Mouse (Mus musculus) heart, embryonic 13.5 days (tissue): ENCODE results near the gene Dcdc2a. TPM values are rescaled to one million over a fixed set of nuclear protein-coding genes. Genes with fewer than 3 reads are reported as not detected.

ENCODE experiments used
- ATAC-seq: fragments of 200-750 bp; cut with Nextera tagmentation; 2 replicates; pipeline ENCODE4 v1.8.0; 2017; ENCODE audit warnings: moderate TSS enrichment; ENCODE audit not compliant: insufficient number of reproducible peaks, low FRiP score, low TSS enrichment; ENCODE audit errors: extremely low read depth
- H3K27ac ChIP-seq: fragments of 300-500 bp; sonication (generic); replicated peaks from 2 replicates; pipeline ENCODE4 v1.5.1; 2015; ENCODE audit warnings: moderate library complexity, mild to moderate bottlenecking, inconsistent platforms
- H3K27me3 ChIP-seq: fragments of 300-500 bp; sonication (generic); replicated peaks from 2 replicates; pipeline ENCODE4 v1.6.1; 2015; ENCODE audit warnings: mild to moderate bottlenecking, inconsistent platforms
- H3K36me3 ChIP-seq: fragments of 300-500 bp; sonication (generic); 2 replicates; pipeline ENCODE4 v1.6.1; 2015; ENCODE audit warnings: mild to moderate bottlenecking, inconsistent platforms
- H3K4me1 ChIP-seq: fragments of 300-500 bp; sonication (generic); 2 replicates; pipeline ENCODE4 v1.6.1; 2015; ENCODE audit warnings: inconsistent platforms
- H3K4me2 ChIP-seq: fragments of 300-500 bp; sonication (generic); 2 replicates; pipeline ENCODE4 v1.6.1; 2015; ENCODE audit warnings: inconsistent platforms, mild to moderate bottlenecking, moderate library complexity
- H3K4me3 ChIP-seq: fragments of 300-500 bp; sonication (generic); 2 replicates; pipeline ENCODE4 v1.5.1; 2015; ENCODE audit warnings: moderate library complexity, mild to moderate bottlenecking, inconsistent platforms
- H3K9ac ChIP-seq: fragments of 300-500 bp; sonication (generic); 2 replicates; pipeline ENCODE4 v1.6.1; 2015; ENCODE audit warnings: inconsistent platforms, mild to moderate bottlenecking, moderate library complexity
- H3K9me3 ChIP-seq: fragments of 300-500 bp; sonication (generic); 2 replicates; pipeline ENCODE4 v1.6.1; 2016; ENCODE audit warnings: inconsistent platforms
- WGBS: fragments of 180-500 bp; shearing (Covaris S2); methylation state at CpG from one replicate; pipeline ENCODE4 v1.1.7; 2015; ENCODE audit warnings: mixed read lengths; 5-methylcytosine and 5-hydroxymethylcytosine counted together
- polyA plus RNA-seq: library from polyadenylated mRNA; unstranded; fragments of >200 nt; fragmentation: Nextera tagmentation; extraction: Ambion mirVana; gene quantifications from 2 replicates; pipeline ENCODE4 v1.2.1, GENCODE M21; 2015

Gene Dcdc2a
- polyA plus RNA-seq, 1 experiment from 2014 or later = 0.82 TPM

GRCm38 (mm10) chr13:25254478-25255263 lies 198.9 kb downstream of the Dcdc2a start:
- no peak for ATAC-seq
- Histone ChIP-seq H3K4me3 (no peak overlapping the region), H3K36me3 (no peaks in the 10 kb centered on the region), H3K9ac (no peak overlapping the region), H3K4me2 (no peak overlapping the region), H3K9me3 (no peaks in the 10 kb centered on the region), H3K27ac (no peak overlapping the region), H3K4me1 (no peaks in the 10 kb centered on the region), H3K27me3 (no peaks in the 10 kb centered on the region)
- 61% methylated on average over 9 of the region's 9 CpGs for WGBS

DNA sequence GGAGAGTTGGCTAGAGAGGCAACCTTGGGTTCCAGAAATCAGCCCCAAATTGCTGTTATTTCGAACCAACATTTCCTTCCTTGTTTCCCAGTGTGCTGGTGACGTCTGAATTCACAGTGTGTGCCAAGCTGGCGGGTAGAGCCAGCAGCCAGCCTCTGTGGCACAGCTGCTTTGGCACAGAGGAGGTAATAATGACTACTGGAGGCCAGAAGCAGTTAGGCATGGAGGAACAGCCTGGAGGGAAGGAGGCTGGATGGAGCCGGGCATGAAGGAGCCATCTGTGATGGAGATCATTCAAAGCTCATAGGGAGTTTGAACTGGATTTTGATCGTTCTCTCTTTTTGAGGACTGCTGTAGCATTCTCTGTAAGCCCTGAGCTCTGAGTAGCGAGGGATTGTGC lies 201.8 kb downstream of the Dcdc2a start:
- Histone ChIP-seq H3K4me3 (no peak overlapping the region), H3K9me3 (no peaks in the 10 kb centered on the region), H3K27ac (no peak overlapping the region), H3K4me2 (no peak overlapping the region), H3K36me3 (no peaks in the 10 kb centered on the region), H3K27me3 (no peaks in the 10 kb centered on the region), H3K9ac (no peak overlapping the region), H3K4me1 (no peaks in the 10 kb centered on the region)
- ATAC-seq = no peak
- WGBS = 67% methylated on average over 6 of the region's 6 CpGs

Other genes with a start within 250 kb of the Dcdc2a start
- 210 and 242 TPM in 2 replicates for gene Acot13, start 224.5 kb upstream of the Dcdc2a start, polyA plus RNA-seq
- 30.4 and 34.0 TPM in 2 replicates for gene Tdp2, start 224.3 kb upstream of the Dcdc2a start, polyA plus RNA-seq
- 0.05 and 0.20 TPM in 2 replicates for gene D130043K22Rik, start 210.9 kb upstream of the Dcdc2a start, polyA plus RNA-seq
- gene Aldh5a1, start 118.3 kb upstream of the Dcdc2a start, polyA plus RNA-seq = 10.6 and 10.7 TPM in 2 replicates
- gene Gpld1, start 112.9 kb upstream of the Dcdc2a start, polyA plus RNA-seq = 0.24 and 0.33 TPM in 2 replicates
- gene Mrs2, start 35.6 kb upstream of the Dcdc2a start, polyA plus RNA-seq = 14.4 and 14.9 TPM in 2 replicates
- 0.20 and 0.96 TPM in 2 replicates for gene Nrsn1, start 214.5 kb downstream of the Dcdc2a start, polyA plus RNA-seq